Mouse (Mus musculus): Measurements from ENCODE around the gene Ces2e.

DNA sequence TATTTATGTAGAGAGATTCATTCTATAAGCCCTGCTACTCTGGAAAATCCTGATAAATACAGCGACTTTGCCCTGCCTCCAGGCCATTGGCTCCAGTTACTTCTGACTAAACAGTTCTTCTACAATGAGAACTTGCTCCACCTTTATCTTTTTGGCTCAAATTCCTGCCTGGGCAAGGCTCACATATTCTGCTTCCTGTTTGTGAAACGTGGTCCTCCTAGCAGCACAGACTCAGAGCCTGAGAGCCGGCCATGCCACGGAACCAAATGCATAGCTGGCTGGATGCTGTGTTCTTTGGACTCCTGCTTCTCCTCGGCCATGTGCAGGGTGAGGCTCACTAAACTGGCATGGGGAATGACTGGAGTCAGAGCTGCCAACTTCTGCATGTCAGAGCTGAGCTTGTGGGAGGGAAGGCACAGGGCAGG lies 35.5 kb downstream of the Ces2e start, which contains the start of gene Ces2g:
- TF ChIP-seq CTCF (IDR thresholded peaks at IDR 0.05; ENCODE audit: control insufficient read depth, insufficient read depth, low read length) (no peak), POLR2A (IDR thresholded peaks at IDR 0.05; ENCODE audit: borderline replicate concordance, control insufficient read depth, low read depth, low read length) (no peak)
